Mouse (Mus musculus) heart, adult 8-10 months (tissue): ENCODE results near the gene Spg21. TPM values are rescaled to one million over a fixed set of nuclear protein-coding genes. Genes with fewer than 3 reads are reported as not detected.

Experiments
- DNase-seq: peaks from one replicate; pipeline ENCODE4 v3.0.0; 2022; ENCODE audit warnings: low spot score
- total RNA-seq, 4 experiments: library from RNA; stranded (reverse); gene quantifications; 2 replicates each; pipeline ENCODE4 v1.2.4; 2022

Gene Spg21
- total RNA-seq, 4 experiments from 2014 or later: 12.9 to 17.1 (median 15.9) TPM

DNA sequence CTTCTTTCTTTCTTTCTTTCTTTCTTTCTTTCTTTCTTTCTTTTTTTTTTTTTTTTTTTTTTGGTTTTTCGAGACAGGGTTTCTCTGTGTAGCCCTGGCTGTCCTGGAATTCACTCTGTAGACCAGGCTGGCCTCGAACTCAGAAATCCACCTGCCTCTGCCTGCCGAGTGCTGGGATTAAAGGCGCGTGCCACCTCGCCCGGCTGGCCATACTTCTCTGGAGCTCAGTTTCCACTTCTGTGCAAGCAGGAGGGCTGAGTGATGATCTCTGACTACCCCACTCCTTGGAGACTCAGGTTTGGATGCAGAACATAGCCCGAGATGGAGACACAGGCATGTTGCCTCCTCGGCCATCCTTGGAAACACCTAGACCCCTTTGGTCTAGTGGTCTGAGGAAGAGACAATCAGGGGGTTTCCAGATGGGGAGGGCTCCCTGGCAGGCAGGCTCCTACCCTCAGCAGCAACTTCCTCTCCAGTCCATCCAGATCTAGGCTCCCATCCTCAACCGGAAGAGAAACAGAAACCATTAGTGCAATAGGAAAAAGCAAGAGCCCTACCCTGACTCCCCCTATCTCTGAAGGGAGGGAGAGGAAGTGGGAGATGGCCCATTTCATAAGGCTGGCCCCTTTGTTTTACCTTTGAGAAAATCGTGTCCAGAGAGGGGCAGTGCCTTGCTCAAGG lies 75.2 kb downstream of the Spg21 start:
- DNase-seq: no peak

DNA sequence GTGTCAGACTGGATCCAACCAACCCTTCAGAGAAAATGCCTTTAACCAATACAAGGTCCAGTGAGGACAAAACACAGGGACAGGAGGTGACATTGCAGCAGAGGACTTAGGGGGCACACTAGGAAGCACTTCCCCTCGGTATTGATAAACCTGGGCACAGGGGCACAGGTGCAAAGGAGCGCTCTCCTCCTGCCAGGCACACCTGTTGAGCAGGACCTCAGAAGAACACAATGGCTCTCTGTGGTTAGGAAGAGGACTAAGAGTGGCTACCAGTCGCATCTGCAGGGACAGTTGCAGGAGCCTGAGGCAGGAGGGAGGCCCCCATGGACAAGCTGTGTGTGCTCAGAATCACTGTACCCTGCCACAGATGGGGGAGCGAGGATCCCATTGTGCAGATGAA lies 75.7 kb downstream of the Spg21 start:
- no peak for DNase-seq

Other genes with a start within 250 kb of the Spg21 start
- 1 to 10 TPM; 1.5 to 2.8 (median 2.4) TPM for gene Cilp, start 195.8 kb upstream of the Spg21 start, total RNA-seq
- gene Clpx, start 166.7 kb upstream of the Spg21 start, total RNA-seq: 100 to 1,000 TPM in 2 of 4 experiments, 10 to 100 TPM in 2; 82.7 to 113 (median 100) TPM
- 10 to 100 TPM; 13.3 to 16.8 (median 16.0) TPM for gene Pdcd7, start 114.8 kb upstream of the Spg21 start, total RNA-seq
- gene Ubap1l, start 99.9 kb upstream of the Spg21 start, total RNA-seq: under 1 TPM in 2 of 4 experiments, not detected in 2; 0.27 to 0.40 TPM
- 1 to 10 TPM; 2.4 to 3.6 (median 3.1) TPM for gene Kbtbd13, start 69.3 kb upstream of the Spg21 start, total RNA-seq
- 1 to 10 TPM; 5.5 to 8.0 (median 6.0) TPM for gene Rasl12, start 62.4 kb upstream of the Spg21 start, total RNA-seq
- not detected for gene Slc51b, start 38.0 kb upstream of the Spg21 start, total RNA-seq
- 1 to 10 TPM; 5.4 to 7.9 (median 6.9) TPM for gene Mtfmt, start 25.2 kb upstream of the Spg21 start, total RNA-seq
- not detected for gene Ankdd1a, start 59.2 kb downstream of the Spg21 start, total RNA-seq
- 10 to 100 TPM in 3 of 4 experiments, 1 to 10 TPM in 1; 7.4 to 12.3 (median 10.8) TPM for gene Plekho2, start 119.1 kb downstream of the Spg21 start, total RNA-seq
- gene Pif1, start 126.2 kb downstream of the Spg21 start, total RNA-seq: not detected
- 10 to 100 TPM; 24.9 to 28.7 (median 26.5) TPM for gene Rbpms2, start 168.7 kb downstream of the Spg21 start, total RNA-seq
- 100 to 1,000 TPM; 182 to 262 (median 217) TPM for gene Oaz2, start 207.1 kb downstream of the Spg21 start, total RNA-seq